In the genomic region with DNA sequence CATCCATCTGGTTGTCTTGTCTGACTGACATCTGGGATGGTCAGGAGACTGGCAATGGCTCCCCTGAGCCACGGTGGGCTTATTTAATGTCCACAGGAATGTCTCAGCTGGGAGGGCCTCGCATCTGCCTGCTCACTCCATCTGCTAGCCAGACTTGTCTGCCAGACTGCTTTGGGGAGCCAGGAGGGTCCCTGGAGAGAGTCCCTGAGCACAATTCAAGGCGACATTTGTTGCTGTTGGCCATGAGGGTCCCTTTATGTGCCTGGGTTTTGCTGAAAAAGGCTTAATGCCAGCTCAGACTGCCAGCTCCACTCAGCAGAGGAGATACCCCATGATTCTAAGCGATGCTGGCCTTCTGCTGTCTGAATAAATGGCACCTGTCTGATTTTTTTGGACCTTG, we compare ENCODE assay signal across 16 mouse cellular contexts.
A peak's percentile ranks its signal among the peaks of the same experiment; 100 is the strongest.
DNase-seq lines count a peak whose midpoint lies in the region; ATAC-seq lines count a peak whose summit lies in the region.
"Had no signal": no experiment of that assay in that cellular context is flagged by ENCODE, and none has a peak within 500 bp of the region (broad histone marks: within the 10 kb centered on the region; RNA-seq: fewer than 3 reads in every experiment).

No protein-coding gene starts in this region.

- H3K27me3 ChIP-seq in forebrain, embryonic 14.5 days (replicated peaks; ENCODE audit: control insufficient read depth, insufficient read depth, low read length) = no peaks in the 10 kb centered on the region
- no peaks in the 10 kb centered on the region for H3K27me3 ChIP-seq in forebrain, embryonic 11.5 days (ENCODE audit: control insufficient read depth, insufficient read depth, low read length)
- H3K27me3 ChIP-seq in hindbrain, embryonic 14.5 days (ENCODE audit: control insufficient read depth, insufficient read depth, low read length) = no peaks in the 10 kb centered on the region
- no peaks in the 10 kb centered on the region for H3K27me3 ChIP-seq in kidney, embryonic 16.5 days (ENCODE audit: insufficient read depth, low read length)
- H3K27me3 ChIP-seq: liver, embryonic 13.5 days; midbrain, embryonic 12.5 days had no signal

- H3K27ac ChIP-seq in forebrain, embryonic 14.5 days (ENCODE audit: low read depth, low read length) = no peak overlapping the region
- H3K27ac ChIP-seq in forebrain, embryonic 11.5 days (ENCODE audit: low read depth, low read length) = no peak overlapping the region
- no peak overlapping the region for H3K27ac ChIP-seq in hindbrain, embryonic 14.5 days
- no peak overlapping the region for H3K27ac ChIP-seq in kidney, embryonic 16.5 days (ENCODE audit: low read length)
- H3K27ac ChIP-seq: limb, embryonic 10.5 days; liver, embryonic 13.5 days; midbrain, embryonic 12.5 days had no signal

- no peak overlapping the region for H3K9ac ChIP-seq in forebrain, embryonic 14.5 days (ENCODE audit: low read length)
- H3K9ac ChIP-seq in forebrain, embryonic 11.5 days (ENCODE audit: low read length) = no peak overlapping the region
- no peak overlapping the region for H3K9ac ChIP-seq in hindbrain, embryonic 14.5 days
- no peak overlapping the region for H3K9ac ChIP-seq in kidney, embryonic 16.5 days (replicated peaks; ENCODE audit: low read length)
- H3K9ac ChIP-seq: liver, embryonic 13.5 days; midbrain, embryonic 12.5 days had no signal

- 56% methylated on average over 4 of the region's 4 CpGs for WGBS in forebrain, embryonic 14.5 days
- WGBS in forebrain, embryonic 11.5 days = 81% methylated on average over 4 of the region's 4 CpGs
- WGBS in hindbrain, embryonic 14.5 days = 46% methylated on average over 4 of the region's 4 CpGs
- 62% methylated on average over 4 of the region's 4 CpGs for WGBS in kidney, embryonic 16.5 days

- no peak overlapping the region for H3K4me3 ChIP-seq in forebrain, embryonic 14.5 days (ENCODE audit: low read depth, low read length)
- no peak overlapping the region for H3K4me3 ChIP-seq in forebrain, embryonic 11.5 days (ENCODE audit: low read depth, low read length)
- no peak overlapping the region for H3K4me3 ChIP-seq in hindbrain, embryonic 14.5 days (replicated peaks; ENCODE audit: low read length)
- no peak overlapping the region for H3K4me3 ChIP-seq in kidney, embryonic 16.5 days (ENCODE audit: low read length)
- H3K4me3 ChIP-seq: limb, embryonic 10.5 days; liver, embryonic 13.5 days; midbrain, embryonic 12.5 days had no signal

- no peaks in the 10 kb centered on the region for H3K9me3 ChIP-seq in forebrain, embryonic 14.5 days (replicated peaks; ENCODE audit: control insufficient read depth, low read length)
- H3K9me3 ChIP-seq in forebrain, embryonic 11.5 days (ENCODE audit: control insufficient read depth, low read length) = no peaks in the 10 kb centered on the region
- H3K9me3 ChIP-seq in hindbrain, embryonic 14.5 days (ENCODE audit: control insufficient read depth, low read length) = no peaks in the 10 kb centered on the region
- no peaks in the 10 kb centered on the region for H3K9me3 ChIP-seq in kidney, embryonic 16.5 days (ENCODE audit: low read length)
- H3K9me3 ChIP-seq: limb, embryonic 10.5 days; liver, embryonic 13.5 days; midbrain, embryonic 12.5 days had no signal

- H3K4me1 ChIP-seq in forebrain, embryonic 14.5 days (ENCODE audit: control insufficient read depth, insufficient read depth, low read length) = no peaks in the 10 kb centered on the region
- no peaks in the 10 kb centered on the region for H3K4me1 ChIP-seq in forebrain, embryonic 11.5 days (replicated peaks; ENCODE audit: control insufficient read depth, insufficient read depth, low read length)
- no peaks in the 10 kb centered on the region for H3K4me1 ChIP-seq in hindbrain, embryonic 14.5 days (replicated peaks; ENCODE audit: control insufficient read depth, insufficient read depth, low read length)
- no peaks in the 10 kb centered on the region for H3K4me1 ChIP-seq in kidney, embryonic 16.5 days (ENCODE audit: insufficient read depth, low read length)
- H3K4me1 ChIP-seq: limb, embryonic 10.5 days; liver, embryonic 13.5 days; midbrain, embryonic 12.5 days had no signal

- H3K36me3 ChIP-seq in forebrain, embryonic 14.5 days (ENCODE audit: control insufficient read depth, insufficient read depth, low read length) = no peaks in the 10 kb centered on the region
- H3K36me3 ChIP-seq in forebrain, embryonic 11.5 days (ENCODE audit: control insufficient read depth, insufficient read depth, low read length) = no peaks in the 10 kb centered on the region
- no peaks in the 10 kb centered on the region for H3K36me3 ChIP-seq in hindbrain, embryonic 14.5 days (replicated peaks; ENCODE audit: control insufficient read depth, insufficient read depth)
- H3K36me3 ChIP-seq in kidney, embryonic 16.5 days (ENCODE audit: insufficient read depth, low read length) = no peaks in the 10 kb centered on the region
- H3K36me3 ChIP-seq: G1E; limb, embryonic 10.5 days; liver, embryonic 13.5 days; midbrain, embryonic 12.5 days had no signal

- DNase-seq in forebrain, embryonic 14.5 days (ENCODE audit: low spot score) = peak; percentile 72
- DNase-seq in forebrain, embryonic 11.5 days (ENCODE audit: low spot score) = no peak
- DNase-seq in layer of hippocampus, postnatal 14 days (ENCODE audit: low spot score in 2 of 2) = peak; percentile 49 to 79
- no peak for DNase-seq in layer of hippocampus, adult 9-10 months (ENCODE audit: low spot score)
- DNase-seq in hindbrain, embryonic 14.5 days (ENCODE audit: low spot score) = peak; percentile 39
- peak; percentile 21 for DNase-seq in neural tube, embryonic 10.5 days (ENCODE audit: extremely low spot score, low spot score)
- DNase-seq: adrenal gland, postnatal 10 days; layer of hippocampus, adult 9-11 months; liver, embryonic 13.5 days; lung, postnatal 14 days; right cerebral cortex, postnatal 25 days; thymus, adult 18-20 months had no signal

- H3K4me2 ChIP-seq in forebrain, embryonic 14.5 days (ENCODE audit: low read length) = no peak overlapping the region
- no peak overlapping the region for H3K4me2 ChIP-seq in forebrain, embryonic 11.5 days (ENCODE audit: low read depth, low read length, severe bottlenecking)
- H3K4me2 ChIP-seq in hindbrain, embryonic 14.5 days (replicated peaks) = no peak overlapping the region
- no peak overlapping the region for H3K4me2 ChIP-seq in kidney, embryonic 16.5 days (replicated peaks; ENCODE audit: low read depth, low read length)
- H3K4me2 ChIP-seq: liver, embryonic 13.5 days; midbrain, embryonic 12.5 days had no signal

- peak; percentile 82 for ATAC-seq in forebrain, embryonic 14.5 days
- no peak for ATAC-seq in forebrain, embryonic 11.5 days (replicated peaks; ENCODE audit: low FRiP score)
- ATAC-seq in hindbrain, embryonic 14.5 days (ENCODE audit: low FRiP score) = peak; percentile 47; the same call in 1 of the 2 replicates
- ATAC-seq in kidney, embryonic 16.5 days (ENCODE audit: low FRiP score, low TSS enrichment) = no peak

Comparison
In these comparisons a context has a peak if more than half of its experiments do, and no peak if none do; other contexts are left out.
1. ATAC-seq: peak in forebrain, embryonic 14.5 days (single experiment) and hindbrain, embryonic 14.5 days (single experiment); none in forebrain, embryonic 11.5 days (single experiment) and kidney, embryonic 16.5 days (single experiment).
2. DNase-seq: peak in forebrain, embryonic 14.5 days (single experiment), layer of hippocampus, postnatal 14 days (2 of 2), hindbrain, embryonic 14.5 days (single experiment) and neural tube, embryonic 10.5 days (single experiment); none in forebrain, embryonic 11.5 days (single experiment) and layer of hippocampus, adult 9-10 months (single experiment).